Mouse (Mus musculus): ENCODE data around the gene Vmn2r106.

Vmn2r106 gene

GRCm38 (mm10) chr17:20285453-20285852, at the start of gene Vmn2r106:
Gene Vmn2r106, minus strand, starts transcription at chr17:20285553.
- DNase-seq (ENCODE audit: low read depth, low spot score) = no peak

GRCm38 (mm10) chr17:20305790-20306189, 20.4 kb upstream of the Vmn2r106 start:
- no peak for DNase-seq (ENCODE audit: low read depth, low spot score)

GRCm38 (mm10) chr17:20286906-20287305, 1.6 kb upstream of the Vmn2r106 start:
- DNase-seq (ENCODE audit: low read depth, low spot score) = no peak

- DNase-seq (ENCODE audit: low read depth, low spot score) = no peak
Measured at GRCm38 (mm10) chr17:20255522-20255921, 29.8 kb downstream of the Vmn2r106 start.

GRCm38 (mm10) chr17:20234952-20235351, 50.4 kb downstream of the Vmn2r106 start, which contains the start of gene Vmn2r105:
Gene Vmn2r105, minus strand, starts transcription at chr17:20235052.
- no peak for DNase-seq (ENCODE audit: low read depth, low spot score)
